8 mouse cellular contexts compared by ENCODE assay signal in the genomic region with DNA sequence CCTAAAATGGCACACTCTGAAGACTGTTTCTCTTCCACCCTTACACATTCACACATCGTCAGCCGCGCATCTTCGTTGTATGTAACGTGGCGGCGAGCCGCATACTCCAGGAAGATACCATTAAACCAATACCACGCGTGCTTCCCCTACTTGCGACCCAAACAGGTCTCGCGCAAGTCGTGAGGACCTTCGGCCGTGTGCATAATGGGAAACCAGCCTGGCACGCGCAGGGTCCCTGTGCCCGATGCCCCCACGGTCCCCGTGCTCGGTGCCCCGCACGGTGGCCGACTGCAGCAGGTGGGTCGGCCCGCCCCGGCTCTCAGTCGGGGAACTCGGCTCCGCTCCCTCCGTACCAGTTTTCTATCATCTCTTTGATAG. TPM values are rescaled to one million over a fixed set of nuclear protein-coding genes. Genes with fewer than 3 reads are reported as not detected.
DNase-seq lines count a peak whose midpoint lies in the region; ATAC-seq and TF ChIP-seq lines count a peak whose summit lies in the region.

No protein-coding gene starts in this region.

- no peak for TF ChIP-seq CTCF in G1E (IDR thresholded peaks at IDR 0.05; ENCODE audit: low read depth, low read length)

- under 1% methylated on average over 32 of the region's 32 CpGs for WGBS in heart, embryonic 14.5 days
- under 1% methylated on average over 32 of the region's 32 CpGs for WGBS in forebrain, embryonic 10.5 days
- under 1% methylated on average over 32 of the region's 32 CpGs for WGBS in liver, embryonic 13.5 days (ENCODE audit: insufficient replicate concordance)

- H3K4me3 ChIP-seq in heart, embryonic 14.5 days (ENCODE audit: control insufficient read depth in 1 of 2, insufficient read depth in 1 of 2, low read depth in 1 of 2, low read length in 2 of 2): peak overlapping the region; percentile 87 to 99
- peak overlapping the region; percentile 81 for H3K4me3 ChIP-seq in G1E (ENCODE audit: low read depth, low read length)
- peak overlapping the region; percentile 85 for H3K4me3 ChIP-seq in forebrain, embryonic 10.5 days
- H3K4me3 ChIP-seq in liver, embryonic 13.5 days (replicated peaks): peak overlapping the region; percentile 85

- peak overlapping the region; percentile 70 for H3K4me2 ChIP-seq in heart, embryonic 14.5 days (ENCODE audit: low read length)
- H3K4me2 ChIP-seq in liver, embryonic 13.5 days: peak overlapping the region; percentile 78

- no peaks in the 10 kb centered on the region for H3K9me3 ChIP-seq in heart, embryonic 14.5 days (ENCODE audit: control insufficient read depth, low read length)
- H3K9me3 ChIP-seq in G1E (replicated peaks): no peaks in the 10 kb centered on the region
- no peaks in the 10 kb centered on the region for H3K9me3 ChIP-seq in forebrain, embryonic 10.5 days
- no peaks in the 10 kb centered on the region for H3K9me3 ChIP-seq in liver, embryonic 13.5 days (replicated peaks)

- ATAC-seq in heart, embryonic 14.5 days (ENCODE audit: insufficient number of reproducible peaks, insufficient read depth, low FRiP score, low read depth): peak; percentile 54
- 0 out of 2 replicates have a peak, but pooled peaks have one; percentile 0 for ATAC-seq in G1E (ENCODE audit: extremely low read depth, insufficient number of reproducible peaks, low FRiP score, poor library complexity, severe bottlenecking)
- ATAC-seq in liver, embryonic 13.5 days (ENCODE audit: low read depth): peak; percentile 32

- peaks cover 39% of the 10 kb centered on the region for H3K36me3 ChIP-seq in heart, embryonic 14.5 days (ENCODE audit: control insufficient read depth, insufficient read depth, low read length)
- H3K36me3 ChIP-seq in G1E (replicated peaks): peaks cover 38% of the 10 kb centered on the region
- peaks cover 52% of the 10 kb centered on the region for H3K36me3 ChIP-seq in forebrain, embryonic 10.5 days (replicated peaks)
- H3K36me3 ChIP-seq in liver, embryonic 13.5 days: peaks cover 30% of the 10 kb centered on the region

- H3K27ac ChIP-seq in heart, embryonic 14.5 days (replicated peaks in 1 of 2; ENCODE audit: control insufficient read depth in 1 of 2, insufficient read depth in 1 of 2, low read depth in 2 of 2, low read length in 2 of 2): peak overlapping the region; percentile 93 to 96
- H3K27ac ChIP-seq in forebrain, embryonic 10.5 days: peak overlapping the region; percentile 96
- H3K27ac ChIP-seq in liver, embryonic 13.5 days: peak overlapping the region; percentile 93

- peak overlapping the region; percentile 76 for H3K9ac ChIP-seq in heart, embryonic 14.5 days (ENCODE audit: low read length)
- peak overlapping the region; percentile 94 for H3K9ac ChIP-seq in liver, embryonic 13.5 days

- intact Hi-C loops in heart, postnatal 14 days (cut with DNase I): loop anchor here (10.0 kb wide), 1 partner anchor 966 kb away; a partner anchor contains a TSS

- DNase-seq in heart, postnatal 14 days: no peak
- peak; percentile 4 for DNase-seq in G1E (ENCODE audit: low spot score)
- no peak for DNase-seq in forebrain, embryonic 10.5 days (ENCODE audit: extremely low spot score, low spot score)
- DNase-seq in liver, embryonic 13.5 days: no peak
- DNase-seq in ovary, postnatal 14 days (ENCODE audit: low spot score): no peak
- no peak for DNase-seq in cerebellum, adult 8-10 months
- no peak for DNase-seq in kidney, postnatal 36 days

- H3K27me3 ChIP-seq in heart, embryonic 14.5 days (ENCODE audit: control insufficient read depth, insufficient read depth, low read length): no peaks in the 10 kb centered on the region
- H3K27me3 ChIP-seq in G1E (ENCODE audit: insufficient read depth, low read length): no peaks in the 10 kb centered on the region
- no peaks in the 10 kb centered on the region for H3K27me3 ChIP-seq in forebrain, embryonic 10.5 days (ENCODE audit: poor library complexity, severe bottlenecking)
- no peaks in the 10 kb centered on the region for H3K27me3 ChIP-seq in liver, embryonic 13.5 days

- peaks cover 5 to 44% of the 10 kb centered on the region in 2 experiments for H3K4me1 ChIP-seq in heart, embryonic 14.5 days (ENCODE audit: control insufficient read depth in 2 of 2, insufficient read depth in 2 of 2, low read length in 2 of 2)
- peaks cover 25% of the 10 kb centered on the region for H3K4me1 ChIP-seq in G1E (ENCODE audit: insufficient read depth, low read depth, low read length)
- H3K4me1 ChIP-seq in forebrain, embryonic 10.5 days: peaks cover 51% of the 10 kb centered on the region
- peaks cover 47% of the 10 kb centered on the region for H3K4me1 ChIP-seq in liver, embryonic 13.5 days (replicated peaks)

RNA-seq across cellular contexts. Expression of a gene that starts 0.5 kb away (rescaled TPM):
- 34.1 and 36.1 TPM in 2 replicates for polyA plus RNA-seq in heart, embryonic 14.5 days (2014; fragmentation: Nextera tagmentation; extraction: Ambion mirVana)
- total RNA-seq in heart, postnatal 14 days (2021): 10 to 100 TPM; 10.2 to 11.3 TPM
- total RNA-seq in G1E (2014; fragmentation: Nextera tagmentation) (55.2 and 56.1 TPM in 2 replicates), G1E (2017) (32.3 and 32.4 TPM in 2 replicates)
- polyA plus RNA-seq in G1E (2012): 5.3 and 6.1 TPM in 2 replicates
- polyA plus RNA-seq in forebrain, embryonic 10.5 days (2016; fragmentation: Nextera tagmentation; extraction: Ambion mirVana): 57.8 and 58.3 TPM in 2 replicates
- 24.7 and 29.3 TPM in 2 replicates for polyA plus RNA-seq in liver, embryonic 13.5 days (2015; fragmentation: Nextera tagmentation; extraction: Ambion mirVana)

RNA-seq across cellular contexts. Expression of a gene that starts 0.7 kb away (rescaled TPM):
- 31.4 and 33.0 TPM in 2 replicates for polyA plus RNA-seq in heart, embryonic 14.5 days (2014; fragmentation: Nextera tagmentation; extraction: Ambion mirVana)
- total RNA-seq in heart, postnatal 14 days (2021): 10 to 100 TPM; 27.6 to 28.1 TPM
- total RNA-seq in G1E (2014; fragmentation: Nextera tagmentation) (64.7 and 67.6 TPM in 2 replicates), G1E (2017) (19.6 and 29.1 TPM in 2 replicates)
- polyA plus RNA-seq in G1E (2012): 3.3 and 3.4 TPM in 2 replicates
- polyA plus RNA-seq in forebrain, embryonic 10.5 days (2016; fragmentation: Nextera tagmentation; extraction: Ambion mirVana): 28.0 and 29.7 TPM in 2 replicates
- polyA plus RNA-seq in liver, embryonic 13.5 days (2015; fragmentation: Nextera tagmentation; extraction: Ambion mirVana): 5.9 and 8.8 TPM in 2 replicates

RNA-seq across cellular contexts. Expression of a gene that starts 40.5 kb away (rescaled TPM):
- 0.04 and 0.05 TPM in 2 replicates for polyA plus RNA-seq in heart, embryonic 14.5 days (2014; fragmentation: Nextera tagmentation; extraction: Ambion mirVana)
- not detected for total RNA-seq in heart, postnatal 14 days (2021)
- total RNA-seq in G1E (2014; fragmentation: Nextera tagmentation): not detected in 2 replicates
- total RNA-seq in G1E (2017): 0.05 and 0.12 TPM in 2 replicates
- not detected in 2 replicates for polyA plus RNA-seq in G1E (2012)
- 0.15 and 0.20 TPM in 2 replicates for polyA plus RNA-seq in forebrain, embryonic 10.5 days (2016; fragmentation: Nextera tagmentation; extraction: Ambion mirVana)
- not detected in 2 replicates for polyA plus RNA-seq in liver, embryonic 13.5 days (2015; fragmentation: Nextera tagmentation; extraction: Ambion mirVana)

Comparison
In these comparisons a context has a peak if more than half of its experiments do, and no peak if none do; other contexts are left out.
1. ATAC-seq: peak in every context shown above with its lines; median percentile 54 in heart, embryonic 14.5 days; 32 in liver, embryonic 13.5 days; 0 in G1E.